Mouse (Mus musculus) lung, postnatal 0 days (tissue): ENCODE measurements around the gene Scd1.

Experiments used
- CTCF ChIP-seq: IDR thresholded peaks from 2 replicates; pipeline ENCODE4 v1.5.1; 2016; ENCODE audit warnings: antibody characterized with exemption, mild to moderate bottlenecking
- EP300 ChIP-seq: IDR thresholded peaks from 2 replicates; pipeline ENCODE4 v1.6.1; 2016; ENCODE audit warnings: antibody characterized with exemption, mild to moderate bottlenecking, control low read depth

- no peak for TF ChIP-seq CTCF
- no peak for TF ChIP-seq EP300
Measured at GRCm38 (mm10) chr19:44407341-44408222, at the start of gene Scd1.
